Mouse (Mus musculus) kidney, embryonic 14.5 days (tissue): ENCODE measurements around the gene Cachd1. TPM values are rescaled to one million over a fixed set of nuclear protein-coding genes. Genes with fewer than 3 reads are reported as not detected.
A peak's percentile ranks its signal among the peaks of the same experiment; 100 is the strongest.

Source experiments
- ATAC-seq: fragments of 200-750 bp; cut with Nextera tagmentation; 2 replicates; pipeline ENCODE4 v1.8.0; 2017; ENCODE audit warnings: moderate number of reproducible peaks, mild to moderate bottlenecking, moderate TSS enrichment, moderate library complexity; ENCODE audit not compliant: low FRiP score, low TSS enrichment
- H3K27ac ChIP-seq: fragments of 300-500 bp; sonication (generic); 2 replicates; pipeline ENCODE4 v1.5.1; 2014; ENCODE audit warnings: low read depth, mild to moderate bottlenecking, low read length, moderate library complexity, mixed read lengths
- H3K27me3 ChIP-seq: fragments of 300-500 bp; sonication (generic); 2 replicates; pipeline ENCODE4 v1.6.1; 2014; ENCODE audit warnings: mild to moderate bottlenecking, low read length; ENCODE audit not compliant: control insufficient read depth, insufficient read depth
- H3K36me3 ChIP-seq: fragments of 300-500 bp; sonication (generic); 2 replicates; pipeline ENCODE4 v1.6.1; 2014; ENCODE audit warnings: low read length, mixed read lengths; ENCODE audit not compliant: control insufficient read depth, insufficient read depth
- H3K4me1 ChIP-seq: fragments of 300-500 bp; sonication (generic); 2 replicates; pipeline ENCODE4 v1.6.1; 2014; ENCODE audit warnings: low read length, mixed read lengths; ENCODE audit not compliant: control insufficient read depth, insufficient read depth
- H3K4me2 ChIP-seq: fragments of 300-500 bp; sonication (generic); replicated peaks from 2 replicates; pipeline ENCODE4 v1.6.1; 2014; ENCODE audit warnings: low read depth, mild to moderate bottlenecking, low read length
- H3K4me3 ChIP-seq: fragments of 300-500 bp; sonication (generic); 2 replicates; pipeline ENCODE4 v1.5.1; 2014; ENCODE audit warnings: mild to moderate bottlenecking, low read length
- H3K9ac ChIP-seq: fragments of 300-500 bp; sonication (generic); 2 replicates; pipeline ENCODE4 v1.6.1; 2014; ENCODE audit warnings: low read depth, mild to moderate bottlenecking, low read length, moderate library complexity
- H3K9me3 ChIP-seq: fragments of 300-500 bp; sonication (generic); 2 replicates; pipeline ENCODE4 v1.6.1; 2016; ENCODE audit warnings: low read length; ENCODE audit not compliant: control insufficient read depth
- WGBS: fragments of 180-500 bp; shearing (Covaris S2); extraction: QIAGEN DNeasy Blood & Tissue Kit; methylation state at CpG from one replicate; pipeline ENCODE4 v1.1.7; 2014; 5-methylcytosine and 5-hydroxymethylcytosine counted together
- polyA plus RNA-seq: library from polyadenylated mRNA; unstranded; fragments of >200 nt; fragmentation: Nextera tagmentation; extraction: Ambion mirVana; gene quantifications from 2 replicates; pipeline ENCODE4 v1.2.1, GENCODE M21; 2014

Cachd1 gene
- polyA plus RNA-seq, 1 experiment from 2014 or later, result 25.0 TPM

- Histone ChIP-seq H3K4me3 (no peak overlapping the region), H3K9me3 (no peaks in the 10 kb centered on the region), H3K4me2 (no peak overlapping the region), H3K9ac (no peak overlapping the region), H3K36me3 (no peaks in the 10 kb centered on the region), H3K4me1 (no peaks in the 10 kb centered on the region), H3K27ac (no peak overlapping the region), H3K27me3 (no peaks in the 10 kb centered on the region)
- 84% methylated on average over 6 of the region's 6 CpGs for WGBS
- ATAC-seq, result no peak
These were observed 18.1 kb upstream of the Cachd1 start for GRCm38 (mm10) chr4:100758265-100758898.

GRCm38 (mm10) chr4:100759603-100760002 lies 16.9 kb upstream of the Cachd1 start:
- no peaks in the 10 kb centered on the region for H3K27me3 ChIP-seq
- H3K9me3 ChIP-seq, result no peaks in the 10 kb centered on the region
- 71% methylated on average over 1 of the region's 1 CpGs for WGBS
- H3K36me3 ChIP-seq, result no peaks in the 10 kb centered on the region
- no peak overlapping the region for H3K4me3 ChIP-seq
- no peak overlapping the region for H3K27ac ChIP-seq
- H3K4me1 ChIP-seq, result no peaks in the 10 kb centered on the region
- no peak overlapping the region for H3K4me2 ChIP-seq
- ATAC-seq, result no peak
- H3K9ac ChIP-seq, result no peak overlapping the region

- H3K36me3 ChIP-seq, result no peaks in the 10 kb centered on the region
- H3K4me3 ChIP-seq, result no peak overlapping the region
- no peak overlapping the region for H3K27ac ChIP-seq
- no peak overlapping the region for H3K9ac ChIP-seq
- no peaks in the 10 kb centered on the region for H3K27me3 ChIP-seq
- H3K4me1 ChIP-seq, result no peaks in the 10 kb centered on the region
- H3K9me3 ChIP-seq, result no peaks in the 10 kb centered on the region
- no peak overlapping the region for H3K4me2 ChIP-seq
- 90% methylated on average over 5 of the region's 5 CpGs for WGBS
- ATAC-seq, result no peak
These were observed 16.1 kb upstream of the Cachd1 start for GRCm38 (mm10) chr4:100760416-100760815.

- ATAC-seq, result no peak
- Histone ChIP-seq H3K4me3 (no peak overlapping the region), H3K27ac (no peak overlapping the region), H3K9ac (no peak overlapping the region), H3K9me3 (no peaks in the 10 kb centered on the region), H3K36me3 (no peaks in the 10 kb centered on the region), H3K4me2 (no peak overlapping the region), H3K4me1 (no peaks in the 10 kb centered on the region), H3K27me3 (no peaks in the 10 kb centered on the region)
- WGBS, result 27% methylated on average over 3 of the region's 3 CpGs
These were observed 7.9 kb upstream of the Cachd1 start for GRCm38 (mm10) chr4:100768606-100769005.

- H3K9me3 ChIP-seq, result no peaks in the 10 kb centered on the region
- ATAC-seq, result peak; percentile 69
These were observed 448 bp downstream of the Cachd1 start for GRCm38 (mm10) chr4:100776871-100777375.

GRCm38 (mm10) chr4:100777376-100778041 lies 1.0 kb downstream of the Cachd1 start:
- Histone ChIP-seq H3K9me3 (no peaks in the 10 kb centered on the region), H3K4me1 (peaks cover 22% of the 10 kb centered on the region), H3K9ac (peak overlapping the region; percentile 92), H3K4me2 (peak overlapping the region; percentile 62), H3K27ac (peak overlapping the region; percentile 95), H3K36me3 (no peaks in the 10 kb centered on the region), H3K4me3 (peak overlapping the region; percentile 83), H3K27me3 (no peaks in the 10 kb centered on the region)
- WGBS, result under 1% methylated on average over 39 of the region's 42 CpGs
- peak; percentile 65 for ATAC-seq

More at GRCm38 (mm10) chr4:100776871-100777375, 448 bp downstream of the Cachd1 start:
- peaks cover 19% of the 10 kb centered on the region for H3K4me1 ChIP-seq
- H3K36me3 ChIP-seq, result no peaks in the 10 kb centered on the region
- WGBS, result 0% methylated on average over 39 of the region's 68 CpGs
- no peaks in the 10 kb centered on the region for H3K27me3 ChIP-seq
- H3K4me3 ChIP-seq, result peak overlapping the region; percentile 83
- H3K4me2 ChIP-seq, result peak overlapping the region; percentile 62
- H3K9ac ChIP-seq, result peak overlapping the region; percentile 92
- H3K27ac ChIP-seq, result peak overlapping the region; percentile 95

- WGBS, result 1% methylated on average over 16 of the region's 16 CpGs
- H3K4me3 ChIP-seq, result peak overlapping the region; percentile 83
- no peaks in the 10 kb centered on the region for H3K36me3 ChIP-seq
- H3K27ac ChIP-seq, result peak overlapping the region; percentile 95
- peak overlapping the region; percentile 62 for H3K4me2 ChIP-seq
- H3K9ac ChIP-seq, result peak overlapping the region; percentile 92
- H3K9me3 ChIP-seq, result no peaks in the 10 kb centered on the region
- ATAC-seq, result no peak
- H3K27me3 ChIP-seq, result no peaks in the 10 kb centered on the region
- H3K4me1 ChIP-seq, result peaks cover 22% of the 10 kb centered on the region
These were observed 1.6 kb downstream of the Cachd1 start for GRCm38 (mm10) chr4:100778082-100778481.

GRCm38 (mm10) chr4:100779023-100779422 lies 2.5 kb downstream of the Cachd1 start:
- Histone ChIP-seq H3K9ac (peak overlapping the region; percentile 92; the same call in 1 of the 2 replicates), H3K4me3 (peak overlapping the region; percentile 83), H3K4me1 (peaks cover 22% of the 10 kb centered on the region), H3K27me3 (no peaks in the 10 kb centered on the region), H3K9me3 (no peaks in the 10 kb centered on the region), H3K4me2 (peak overlapping the region; percentile 62), H3K27ac (no peak overlapping the region), H3K36me3 (no peaks in the 10 kb centered on the region)
- no peak for ATAC-seq
- WGBS, result 25% methylated on average over 4 of the region's 4 CpGs

- Histone ChIP-seq H3K4me1 (peaks cover 22% of the 10 kb centered on the region), H3K4me3 (peak overlapping the region; percentile 83; the same call in 1 of the 2 replicates), H3K36me3 (no peaks in the 10 kb centered on the region), H3K4me2 (peak overlapping the region; percentile 62), H3K9ac (no peak overlapping the region), H3K27me3 (no peaks in the 10 kb centered on the region), H3K9me3 (no peaks in the 10 kb centered on the region), H3K27ac (no peak overlapping the region)
- ATAC-seq, result no peak
- WGBS, result 14% methylated on average over 5 of the region's 5 CpGs
These were observed 3.2 kb downstream of the Cachd1 start for GRCm38 (mm10) chr4:100779695-100780094.
